Mouse (Mus musculus): ENCODE results near the gene Tia1.
A peak's percentile ranks its signal among the peaks of the same experiment; 100 is the strongest.
"Not testable (repeated sequence)": the region's sequence is repeated elsewhere in the genome, so short reads cannot be mapped to it uniquely, and the experiment has no call there.

Tia1 gene

GRCm38 (mm10) chr6:86404100-86404861 lies at the start of gene Tia1:
TSS of gene Tia1 (plus strand) at chr6:86404219.
- peak; percentile 95 for DNase-seq

- no peak for DNase-seq
These were observed 49.1 kb upstream of the Tia1 start for GRCm38 (mm10) chr6:86354948-86355347.

GRCm38 (mm10) chr6:86356956-86357355 lies 47.1 kb upstream of the Tia1 start:
- peak; percentile 57 for DNase-seq

- no peak for DNase-seq
These were observed 43.3 kb upstream of the Tia1 start for GRCm38 (mm10) chr6:86360691-86361090.

GRCm38 (mm10) chr6:86361373-86361772 lies 42.6 kb upstream of the Tia1 start:
- DNase-seq = no peak

GRCm38 (mm10) chr6:86364442-86365141 lies 39.4 kb upstream of the Tia1 start:
- peak; percentile 80 for DNase-seq

GRCm38 (mm10) chr6:86365371-86366124 lies 38.5 kb upstream of the Tia1 start, which contains the start of gene Fam136a:
TSS of gene Fam136a (plus strand) at chr6:86365646.
- DNase-seq = peak; percentile 94

- peak; percentile 28 for DNase-seq
These were observed 37.7 kb upstream of the Tia1 start for GRCm38 (mm10) chr6:86366125-86366852.

GRCm38 (mm10) chr6:86366853-86367249 lies 37.2 kb upstream of the Tia1 start:
- DNase-seq = no peak

GRCm38 (mm10) chr6:86368479-86368878 lies 35.5 kb upstream of the Tia1 start:
- DNase-seq = no peak

- DNase-seq = peak; percentile 32
These were observed 33.8 kb upstream of the Tia1 start for GRCm38 (mm10) chr6:86370093-86370713.

GRCm38 (mm10) chr6:86370764-86371339 lies 33.2 kb upstream of the Tia1 start, which contains the start of gene Snrpg:
TSS of gene Snrpg (plus strand) at chr6:86371304.
- no peak for DNase-seq

- DNase-seq = peak; percentile 94
These were observed 32.6 kb upstream of the Tia1 start for GRCm38 (mm10) chr6:86371340-86371911.

GRCm38 (mm10) chr6:86371950-86372516 lies 32.0 kb upstream of the Tia1 start:
- no peak for DNase-seq

GRCm38 (mm10) chr6:86373556-86373955 lies 30.5 kb upstream of the Tia1 start:
- no peak for DNase-seq

GRCm38 (mm10) chr6:86378341-86378740 lies 25.7 kb upstream of the Tia1 start:
- DNase-seq = no peak

GRCm38 (mm10) chr6:86380112-86380511 lies 23.9 kb upstream of the Tia1 start:
- not testable (repeated sequence) for DNase-seq

- DNase-seq = no peak
These were observed 21.5 kb upstream of the Tia1 start for GRCm38 (mm10) chr6:86382551-86382950.

GRCm38 (mm10) chr6:86383370-86383769 lies 20.6 kb upstream of the Tia1 start:
- DNase-seq = no peak

- no peak for DNase-seq
These were observed 19.3 kb upstream of the Tia1 start for GRCm38 (mm10) chr6:86384692-86385091.

Data from thymus, postnatal 25 days (tissue).